Comparison of ENCODE assay signal across 20 mouse cellular contexts in the genomic region with DNA sequence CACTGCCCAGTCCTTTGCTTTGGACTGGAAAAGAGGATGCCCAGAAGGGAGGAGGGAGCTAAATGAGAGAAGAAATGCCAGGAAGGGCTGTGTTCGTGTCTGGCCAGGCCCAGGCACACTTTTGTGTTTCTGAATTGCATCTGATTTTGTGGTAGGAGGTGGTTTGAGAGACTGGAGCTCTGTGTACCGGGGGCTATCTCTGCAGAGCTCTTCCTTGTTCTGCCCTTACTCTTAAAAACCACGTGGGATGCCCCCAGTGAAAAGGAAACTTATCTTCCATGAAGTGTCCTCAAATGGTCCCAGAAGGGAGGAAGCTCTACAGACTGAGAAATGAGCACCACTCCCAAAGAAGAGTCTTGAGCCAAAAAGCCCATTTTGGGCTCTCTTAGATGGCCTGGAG.
"Had no signal": no experiment of that assay in that cellular context is flagged by ENCODE, and none has a peak within 500 bp of the region (broad histone marks: within the 10 kb centered on the region; RNA-seq: fewer than 3 reads in every experiment).

No protein-coding gene starts in this region.

- H3K27ac ChIP-seq: midbrain, embryonic 10.5 days; midbrain, embryonic 12.5 days; neural tube, embryonic 13.5 days; neural tube, embryonic 15.5 days; stomach, embryonic 15.5 days; stomach, postnatal 0 days had no signal

- H3K4me3 ChIP-seq: midbrain, embryonic 10.5 days; midbrain, embryonic 12.5 days; myocyte; neural tube, embryonic 13.5 days; neural tube, embryonic 15.5 days; stomach, embryonic 15.5 days had no signal

- DNase-seq: lung, adult 18-20 months; lung, embryonic 14.5 days; lung, postnatal 10 days; lung, postnatal 4 days; midbrain, embryonic 14.5 days; retina, postnatal 1 day; right cerebral cortex, adult 18-20 months; right cerebral cortex, postnatal 25 days; right cerebral cortex, postnatal 4 days; thymus, adult 2 months; thymus, postnatal 25 days; thymus, postnatal 4 days had no signal

- ATAC-seq: midbrain, embryonic 16.5 days had no signal
